Mouse (Mus musculus) heart, adult 18-20 months (tissue): ENCODE data around the gene Naaladl1. TPM values are rescaled to one million over a fixed set of nuclear protein-coding genes. Genes with fewer than 3 reads are reported as not detected.
A peak's percentile ranks its signal among the peaks of the same experiment; 100 is the strongest.

Experiments used
- DNase-seq, 2 experiments: peaks; one replicate each; pipeline ENCODE4 v3.0.0; 2021 to 2022; ENCODE audit warnings: mixed read lengths in 1 of 2
- total RNA-seq, 2 experiments: library from RNA; stranded (reverse); gene quantifications; 2 replicates each; pipeline ENCODE4 v1.2.3; 2021

The Naaladl1 gene
- total RNA-seq, 2 experiments from 2014 or later, result not detected

DNA sequence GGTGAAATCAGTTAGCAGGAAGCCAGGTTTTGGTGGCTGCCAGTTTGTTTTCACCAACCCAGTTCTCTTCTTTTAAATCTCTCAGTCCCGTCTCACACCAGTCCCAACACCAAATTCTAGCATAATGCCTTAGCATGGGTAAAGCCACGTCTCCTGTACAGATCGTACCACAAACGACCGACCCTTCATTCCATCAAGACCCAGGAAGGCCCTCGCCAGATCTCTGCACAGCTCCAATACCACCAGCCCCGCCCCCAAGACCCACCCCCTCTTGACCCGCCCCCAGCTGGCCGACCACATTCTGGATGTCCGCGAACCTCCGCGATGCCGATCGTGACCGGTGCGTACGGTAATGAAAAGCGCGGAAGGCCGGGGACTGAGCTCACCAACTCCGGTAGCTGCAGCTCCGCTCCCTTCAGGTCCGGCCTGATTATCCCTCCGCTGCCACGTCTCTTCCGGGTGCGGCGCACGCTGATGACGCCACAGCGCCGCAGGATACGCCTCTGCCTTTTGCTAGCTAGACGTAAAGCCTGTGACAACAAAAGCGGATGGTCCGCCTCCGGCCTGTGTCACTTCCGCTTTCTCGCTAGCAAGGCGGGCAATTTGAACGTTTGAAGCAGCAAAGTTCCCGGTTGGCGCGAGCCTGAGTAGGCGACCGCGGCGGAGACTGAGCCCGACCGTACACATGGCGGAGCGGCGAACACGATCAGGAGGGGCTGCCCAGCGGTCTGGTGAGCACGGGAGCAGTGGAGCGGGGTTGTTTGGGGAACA lies 20.9 kb upstream of the Naaladl1 start, which contains the start of the genes Zfpl1 and Cdca5:
Gene Zfpl1, minus strand, starts transcription at position 479 of the 771 bp plus-strand sequence.
Gene Cdca5, plus strand, starts transcription at position 506 of the 771 bp plus-strand sequence.
- peak; percentile 97 to 99 for DNase-seq

DNA sequence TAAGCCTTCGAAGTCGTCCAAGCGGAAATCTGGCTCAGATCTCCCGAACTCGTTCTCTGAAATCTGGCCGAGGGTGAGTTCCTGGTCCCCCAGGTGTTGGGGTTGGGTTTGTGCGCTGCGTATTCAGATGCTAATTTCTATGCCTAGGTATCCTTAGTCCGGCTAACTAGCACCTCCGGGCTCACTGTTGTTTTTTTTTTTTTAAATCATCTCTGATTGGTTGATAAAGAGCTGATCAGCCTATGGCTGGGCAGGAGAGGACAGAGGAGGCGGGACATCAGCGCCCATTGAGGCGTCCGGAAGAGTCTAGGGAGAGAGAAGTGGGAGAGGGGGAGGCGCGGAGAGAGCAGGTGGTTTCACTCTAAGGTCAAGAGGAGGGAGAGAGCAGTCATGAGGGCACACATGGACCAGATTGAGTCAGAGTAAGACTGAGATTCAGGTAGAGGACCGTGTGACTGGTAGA lies 20.1 kb upstream of the Naaladl1 start:
- peak; percentile 22 to 41 for DNase-seq

DNA sequence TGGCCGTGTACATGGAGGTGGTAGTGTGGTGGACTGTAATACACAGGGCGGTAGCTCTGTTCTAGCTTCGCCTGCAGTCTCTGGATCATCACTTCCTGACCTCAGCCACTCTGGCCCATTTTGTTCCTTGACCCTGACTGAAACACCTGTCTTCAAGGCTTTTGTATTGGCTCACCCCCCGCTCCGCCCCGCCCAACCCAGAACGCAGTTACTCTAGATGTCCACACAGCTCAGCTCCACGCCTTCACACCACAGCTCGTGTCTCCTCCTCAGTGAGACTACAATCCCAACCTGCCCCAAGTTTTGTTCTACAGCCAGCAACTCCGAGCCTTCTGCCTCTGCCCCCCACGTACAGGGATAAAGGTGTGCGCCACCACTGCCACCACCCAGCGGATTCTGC lies 16.7 kb upstream of the Naaladl1 start:
- DNase-seq, result no peak

DNA sequence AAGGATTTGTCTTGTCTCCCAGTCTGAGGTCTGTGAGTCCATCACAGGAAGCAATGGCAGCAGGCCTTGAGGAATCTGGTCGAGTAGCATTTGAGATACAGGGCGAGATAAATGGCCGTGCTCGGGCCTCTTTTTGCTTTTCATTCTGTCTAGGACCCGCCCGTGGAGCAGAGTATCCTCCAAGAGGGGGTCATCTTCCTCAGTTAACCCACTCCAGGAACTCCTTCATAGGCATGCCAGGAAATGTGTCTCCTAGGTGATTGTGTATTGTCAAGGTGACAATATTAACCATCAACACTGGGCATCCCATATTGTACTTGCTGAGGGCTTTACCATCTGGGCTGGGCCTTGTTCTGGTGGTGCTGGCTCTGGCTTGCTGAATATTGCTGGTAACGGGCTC lies 11.5 kb upstream of the Naaladl1 start, which contains the start of gene AC131692.1:
Gene AC131692.1, plus strand, starts transcription at position 301 of the 400 bp plus-strand sequence.
- no peak for DNase-seq

DNA sequence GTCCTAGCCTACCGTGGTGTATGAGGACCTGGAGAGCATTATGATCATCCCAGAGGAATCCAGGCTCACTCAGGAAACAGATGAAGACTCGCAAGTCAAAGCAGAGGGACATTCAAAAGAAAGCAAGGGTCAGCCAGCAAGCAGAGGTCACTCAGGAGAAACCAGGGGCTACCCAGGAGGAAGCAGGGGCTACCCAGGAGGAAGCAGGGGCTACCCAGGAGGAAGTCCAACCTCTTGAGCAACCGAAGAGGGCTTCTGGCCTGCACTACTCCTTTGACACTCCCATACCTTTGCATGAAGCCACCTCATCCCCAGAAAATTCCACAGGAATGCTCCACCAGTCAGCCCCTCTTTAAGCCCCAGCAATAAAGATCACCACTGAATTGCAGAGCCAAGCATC lies 7.7 kb upstream of the Naaladl1 start:
- no peak for DNase-seq

DNA sequence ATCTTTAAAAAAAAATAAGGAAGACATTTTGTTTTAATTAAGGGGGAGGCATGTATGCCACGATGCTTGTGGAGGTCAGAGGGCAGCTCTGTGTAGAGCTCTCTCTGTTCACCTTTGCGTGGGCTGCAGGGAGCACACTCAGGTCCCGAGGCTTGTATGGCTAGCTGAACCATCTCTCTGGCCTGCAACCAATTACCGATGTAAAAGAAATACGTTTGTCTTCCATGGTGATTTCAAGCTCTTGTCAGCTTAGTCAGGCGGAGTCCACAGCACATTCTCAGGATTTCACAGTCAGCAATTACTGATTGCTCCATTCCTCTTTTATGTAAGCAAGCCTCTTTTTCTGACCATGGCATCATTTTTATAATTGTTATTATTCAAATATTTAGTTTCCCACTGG lies 4.4 kb upstream of the Naaladl1 start:
- DNase-seq, result no peak

DNA sequence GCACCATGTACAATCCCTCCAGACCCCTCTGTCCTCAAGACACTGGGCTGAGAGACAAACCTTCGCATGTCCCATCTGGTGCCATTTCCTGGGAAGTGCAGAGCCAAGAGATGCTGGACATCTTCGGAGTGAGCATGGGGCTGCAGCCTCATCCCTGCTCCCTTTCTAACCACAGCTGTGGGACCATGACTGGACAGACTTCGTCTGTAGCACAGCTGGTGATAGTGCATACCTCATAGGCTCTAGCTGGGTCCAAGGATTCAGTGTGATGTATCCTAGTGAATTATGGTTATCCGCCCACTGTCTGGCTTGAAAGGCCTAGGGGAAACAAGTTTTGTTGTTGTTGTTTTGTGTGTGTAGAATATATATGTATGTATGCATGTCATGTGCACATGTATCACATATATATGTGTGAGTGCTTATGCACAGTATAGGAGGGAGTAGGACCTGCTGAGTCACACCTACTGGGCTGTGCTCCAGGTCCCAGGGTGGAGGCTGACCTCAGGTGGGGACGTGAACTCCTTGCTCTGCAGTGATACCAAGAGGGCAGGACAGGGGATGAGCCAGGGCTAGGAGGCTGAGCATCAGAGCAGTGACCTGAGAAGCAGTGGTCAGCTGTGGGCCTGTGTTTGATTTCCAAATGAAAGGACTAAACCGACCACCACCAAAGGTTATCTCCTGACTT lies 3.3 kb upstream of the Naaladl1 start:
- no peak for DNase-seq

DNA sequence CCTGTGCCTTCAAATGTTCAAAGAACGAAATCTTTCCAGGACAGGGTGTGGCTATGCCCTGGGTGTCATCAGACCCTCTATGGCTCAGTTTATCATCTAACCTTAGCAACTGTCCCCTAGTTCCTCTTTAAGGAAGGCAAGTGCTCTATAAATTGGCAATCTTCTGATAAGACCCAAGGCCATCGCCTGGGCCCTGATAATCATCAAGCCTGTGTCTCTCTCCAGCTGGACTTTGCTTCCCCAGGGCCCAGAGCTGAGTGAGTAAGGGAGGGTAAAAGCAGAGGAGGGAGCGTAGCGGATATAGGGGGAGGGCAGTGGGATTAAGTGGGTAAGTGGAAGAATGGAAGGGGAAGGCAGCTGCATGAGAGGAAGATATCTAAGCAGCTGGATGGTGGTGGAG lies 1.1 kb upstream of the Naaladl1 start:
- no peak for DNase-seq

DNA sequence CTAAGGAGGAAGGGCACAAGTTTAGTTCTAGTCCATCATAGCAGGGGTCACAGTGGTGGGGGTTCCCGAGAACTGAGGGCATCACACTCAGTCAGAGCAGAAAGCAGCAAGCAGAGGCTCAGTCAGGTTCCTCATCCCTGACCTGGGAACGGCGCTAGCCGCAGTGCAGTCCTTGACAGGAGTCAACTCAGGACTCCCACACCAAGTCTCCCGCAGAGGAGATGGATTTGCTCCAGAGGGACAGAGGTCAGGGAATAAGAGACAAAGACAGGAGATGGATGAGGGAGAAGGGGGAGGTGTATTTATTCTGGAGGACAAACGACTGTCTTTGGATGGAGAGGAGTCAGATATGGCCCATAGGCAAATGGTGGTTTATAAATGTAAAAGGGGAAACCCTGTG lies 7.5 kb downstream of the Naaladl1 start:
- DNase-seq, result no peak

DNA sequence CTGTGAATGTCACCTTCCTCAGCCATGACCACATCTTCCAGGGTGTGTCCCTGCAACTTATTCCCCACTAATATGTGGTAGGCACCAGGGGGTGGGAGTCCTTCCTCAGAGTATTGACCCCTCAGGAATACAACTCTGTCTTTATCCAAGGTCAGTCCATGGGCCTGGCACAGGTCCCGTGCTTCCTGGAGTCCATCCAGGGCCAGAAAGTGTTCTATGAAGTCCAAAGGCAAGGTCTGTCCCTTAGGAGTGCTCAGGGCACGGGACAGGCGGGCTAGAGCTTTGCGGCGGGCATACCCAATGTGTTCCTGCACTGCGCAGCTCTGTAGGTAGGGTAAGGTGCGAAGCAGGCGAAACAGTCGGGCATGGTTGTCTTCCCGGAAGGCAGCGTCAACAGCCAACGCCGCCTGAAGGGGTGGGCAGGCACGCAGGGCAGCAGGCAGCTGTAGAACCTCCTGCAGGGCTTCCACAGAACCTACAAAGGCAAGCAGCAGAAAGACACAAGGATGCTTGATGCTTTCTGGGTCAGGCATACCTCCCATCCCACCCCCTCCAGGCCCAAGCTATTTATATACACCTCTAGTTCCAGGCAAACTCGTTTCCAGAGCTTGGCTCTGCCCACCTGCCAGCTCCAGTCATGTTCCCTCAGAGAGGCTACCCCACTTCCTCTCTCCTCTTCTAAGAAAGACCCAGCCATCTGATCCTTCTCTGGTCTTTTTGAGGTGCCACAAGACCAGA lies 10.7 kb downstream of the Naaladl1 start:
- no peak for DNase-seq

DNA sequence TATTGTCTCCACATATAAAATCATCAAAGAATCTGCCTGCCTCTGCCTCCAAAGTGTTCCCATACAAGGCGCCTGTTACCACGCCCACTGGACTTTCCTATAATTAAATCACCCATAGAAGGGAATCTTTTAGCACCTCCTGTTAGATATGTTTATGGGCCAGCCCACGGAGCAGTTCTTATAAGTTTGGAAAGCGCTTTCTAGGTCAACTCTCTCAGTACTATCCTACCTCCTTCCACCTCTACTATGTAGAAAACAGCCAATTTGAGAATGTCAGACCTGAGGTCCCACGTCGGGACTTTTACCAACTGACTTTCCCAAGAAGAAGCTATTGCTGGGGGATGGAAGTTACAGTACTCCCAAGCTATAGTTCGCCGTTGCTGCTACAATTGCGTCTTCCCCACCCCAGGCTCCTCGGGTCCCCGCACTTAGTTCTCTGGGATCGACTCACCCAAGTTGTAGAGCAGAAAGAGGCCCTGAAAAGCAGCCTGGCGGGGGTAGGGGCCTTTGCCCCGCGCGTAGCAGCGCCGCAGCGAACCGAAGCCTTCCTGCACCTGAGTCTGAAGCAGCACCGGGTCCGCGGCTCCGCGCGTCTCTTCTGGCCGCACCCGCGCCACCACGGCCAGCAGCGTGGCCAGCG lies 11.9 kb downstream of the Naaladl1 start:
- DNase-seq, result no peak

DNA sequence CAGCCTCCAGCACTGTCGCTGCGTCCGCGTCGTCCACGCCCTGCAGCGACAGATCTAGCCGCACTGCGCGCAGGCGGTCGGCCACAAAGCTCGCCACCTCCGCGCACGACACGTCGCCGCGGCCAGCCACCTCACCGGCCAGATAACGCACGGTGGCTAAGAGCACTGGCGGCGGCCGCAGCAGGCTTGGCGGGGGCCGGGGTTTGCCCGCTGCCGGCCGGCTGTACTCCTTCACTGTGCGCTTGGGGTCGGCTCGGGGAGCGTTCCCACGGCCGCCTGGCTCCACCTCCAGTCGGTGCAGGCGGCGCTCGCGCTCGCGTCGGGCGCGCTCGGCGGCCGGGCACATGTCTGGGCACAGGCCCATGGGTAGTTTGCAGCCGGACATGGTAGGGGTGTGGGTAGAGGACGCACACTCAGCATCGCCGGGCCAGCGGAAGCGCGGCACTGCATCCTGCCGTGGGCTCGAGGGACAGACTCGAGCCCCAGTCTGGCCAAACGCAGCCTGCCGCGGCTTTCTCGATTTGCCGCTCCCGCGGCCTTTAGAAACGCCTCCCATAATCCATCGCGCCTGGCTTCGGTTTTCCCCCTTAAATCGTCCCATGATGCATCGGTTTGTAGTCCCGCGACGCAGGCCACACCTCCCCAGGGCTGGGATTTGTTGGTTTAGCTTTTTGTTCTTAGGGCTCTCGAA lies 12.5 kb downstream of the Naaladl1 start, which contains the start of gene Sac3d1:
Gene Sac3d1, minus strand, starts transcription at position 665 of the 691 bp plus-strand sequence.
- peak; percentile 93 to 94 for DNase-seq

DNA sequence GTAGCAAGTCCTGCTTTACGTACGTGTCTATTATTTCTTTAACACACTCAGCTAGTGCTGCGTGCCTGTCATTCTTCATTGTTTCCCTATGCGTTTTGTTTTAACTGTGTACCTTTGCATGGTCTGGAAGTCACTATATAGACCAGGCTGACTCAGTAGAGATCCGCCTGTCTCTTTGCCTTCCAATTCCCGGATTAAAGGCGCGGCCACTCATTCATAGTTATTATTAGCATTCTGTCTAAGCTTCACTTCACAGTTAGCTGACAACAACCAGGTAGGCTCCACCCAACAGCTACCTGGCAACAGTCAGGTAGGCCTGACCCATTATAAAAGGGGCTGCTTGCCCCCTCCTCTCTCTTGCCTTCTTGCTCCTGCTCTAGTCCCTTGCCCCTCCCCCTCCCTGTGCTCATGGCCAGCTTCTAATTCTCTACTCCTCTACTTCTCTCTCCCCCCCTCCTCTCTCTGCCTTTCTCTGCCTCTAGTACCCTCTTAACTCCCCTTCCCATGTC lies 13.1 kb downstream of the Naaladl1 start:
- no peak for DNase-seq

DNA sequence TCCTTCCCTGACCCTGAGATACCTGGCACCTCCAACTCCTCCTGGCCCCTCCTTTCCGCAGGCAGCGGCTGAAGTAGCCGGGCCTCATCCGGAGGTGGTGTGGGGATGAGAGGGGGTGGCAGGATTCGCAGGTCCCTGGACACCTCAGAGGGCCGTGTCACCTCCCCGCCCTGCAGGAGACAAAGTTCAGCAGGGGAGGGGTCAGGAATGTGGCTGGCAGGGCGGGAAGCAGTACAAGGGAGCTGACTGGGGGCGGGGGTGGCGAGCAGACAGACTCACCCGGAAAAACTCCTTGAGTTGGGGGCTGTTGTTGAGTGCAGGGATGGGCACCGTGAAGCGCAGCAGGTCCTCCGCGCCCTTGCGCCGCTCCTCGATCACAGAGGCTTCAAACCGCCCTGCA lies 16.2 kb downstream of the Naaladl1 start:
- no peak for DNase-seq

DNA sequence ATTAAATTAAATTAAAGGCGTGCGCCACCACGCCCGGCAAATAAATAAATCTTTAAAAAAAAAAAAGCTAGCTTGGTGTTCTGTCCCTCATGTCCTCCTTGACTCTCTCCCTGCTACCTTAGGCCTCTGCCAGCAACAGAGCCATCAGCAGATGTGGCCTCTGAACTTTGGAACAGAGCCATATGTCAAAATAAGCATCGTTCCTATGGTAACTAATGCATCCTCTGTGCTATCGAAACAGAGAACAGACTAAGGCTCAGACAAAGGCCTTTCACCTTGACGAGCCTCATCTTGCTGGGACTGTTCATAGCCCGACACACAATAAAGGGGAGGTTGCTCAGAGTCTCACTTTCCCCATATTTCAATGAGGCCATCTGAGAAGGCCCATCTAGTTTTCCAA lies 17.7 kb downstream of the Naaladl1 start:
- no peak for DNase-seq

DNA sequence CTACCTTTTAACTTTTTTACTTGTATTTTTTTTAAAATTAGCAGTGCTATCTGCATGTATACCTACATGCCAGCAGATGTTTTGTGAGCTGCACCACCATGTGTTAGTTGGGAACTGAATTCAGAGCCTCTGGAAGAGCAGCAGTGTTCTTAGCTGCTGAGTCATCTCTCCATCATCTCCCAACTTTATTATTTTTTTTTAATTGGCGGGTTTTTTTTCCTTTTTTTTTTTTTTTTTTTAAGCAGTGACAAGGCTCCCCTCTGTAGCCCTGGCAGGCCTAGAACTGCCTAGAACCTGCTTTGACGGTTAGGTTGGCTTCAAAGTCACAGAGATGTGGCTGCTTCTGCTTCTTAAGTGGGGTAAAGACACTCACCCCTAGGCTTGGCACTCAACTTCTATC lies 19.3 kb downstream of the Naaladl1 start:
- no peak for DNase-seq

DNA sequence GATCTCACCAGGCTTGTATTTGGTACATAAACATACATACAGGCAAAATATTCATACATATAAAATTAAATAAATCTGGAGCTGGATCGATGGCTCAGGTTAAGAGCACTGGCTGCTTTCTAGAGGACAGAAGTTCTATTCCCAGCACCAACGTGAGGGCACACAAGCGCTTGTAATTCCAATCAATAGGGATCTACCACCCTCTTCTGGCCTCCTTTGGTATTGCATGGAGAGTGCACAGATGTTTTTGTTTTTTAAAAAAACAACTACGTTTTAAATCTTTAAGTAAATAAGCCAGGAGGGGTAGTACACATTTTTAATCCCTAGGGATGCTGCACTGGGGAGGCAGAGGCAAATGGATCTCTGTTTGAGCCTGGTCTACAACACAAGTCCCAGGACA lies 20.7 kb downstream of the Naaladl1 start:
- DNase-seq, result peak; percentile 31 to 80

DNA sequence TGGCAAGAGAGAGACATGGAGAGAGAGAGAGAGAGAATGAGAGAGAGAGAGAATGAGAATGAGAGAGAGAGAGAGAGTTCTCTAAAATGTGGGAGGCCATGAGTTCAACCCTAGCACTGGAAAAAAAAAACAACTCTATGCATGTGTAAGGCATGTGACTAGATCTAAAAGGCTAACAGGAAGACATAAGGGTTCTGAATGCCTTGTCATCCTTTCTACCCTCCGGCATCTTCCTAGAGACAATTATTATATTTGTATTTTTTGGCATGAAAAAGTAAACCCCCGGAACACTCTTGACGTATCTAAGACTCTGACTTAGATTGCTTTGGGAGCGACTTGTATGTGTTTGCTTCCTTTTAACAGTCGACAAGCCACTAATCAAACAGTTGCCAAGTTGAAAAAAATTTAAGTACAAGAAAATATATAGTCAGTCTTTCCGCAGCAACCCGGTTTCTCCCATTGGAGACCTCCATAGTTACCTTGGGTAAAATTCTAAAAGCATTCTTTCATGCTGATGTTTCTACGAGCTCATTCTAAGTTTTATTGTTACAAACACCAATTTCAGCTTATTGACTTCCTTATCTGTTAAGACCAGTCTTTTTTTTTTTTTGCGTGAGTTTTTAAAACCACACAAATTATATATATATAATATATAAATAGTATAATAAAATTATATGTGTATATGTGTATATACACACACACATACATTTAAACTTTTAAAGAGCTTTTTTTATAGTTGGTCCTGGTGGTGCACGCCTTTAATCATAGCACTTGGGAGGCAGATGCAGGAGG lies 21.4 kb downstream of the Naaladl1 start:
- no peak for DNase-seq

DNA sequence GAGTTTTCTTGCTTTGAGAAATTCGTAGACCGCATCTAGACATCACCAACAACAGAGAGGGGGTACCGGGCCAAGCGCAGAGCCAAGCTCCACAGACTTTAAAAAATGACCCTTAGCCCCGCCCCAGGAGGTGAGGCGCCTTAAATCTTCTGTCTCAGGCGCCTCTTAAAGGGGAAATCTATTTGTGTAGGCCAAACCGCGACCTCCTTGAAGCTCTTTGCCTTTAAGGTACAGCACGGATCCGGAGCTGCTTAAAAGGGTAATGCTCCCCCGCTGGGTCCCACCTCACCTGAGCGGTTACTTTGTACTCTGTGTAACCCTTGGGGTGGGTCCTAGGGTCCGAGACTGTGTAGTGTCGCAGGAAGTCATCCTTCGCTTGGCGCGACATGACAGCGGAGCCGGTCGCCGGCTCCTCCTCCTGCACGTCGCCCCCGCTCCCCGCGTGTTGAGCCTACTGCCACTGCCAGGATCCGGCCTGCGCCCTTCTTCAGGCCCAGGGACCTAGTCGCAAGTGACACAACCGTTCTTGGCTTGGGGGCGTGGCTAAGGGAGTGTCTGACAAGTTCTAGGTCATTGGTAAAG lies 22.3 kb downstream of the Naaladl1 start, which contains the start of gene Snx15:
Gene Snx15, minus strand, starts transcription at position 545 of the 582 bp plus-strand sequence.
- peak; percentile 96 to 97 for DNase-seq
